ENCODE assay signal across 15 mouse cellular contexts in the genomic region with DNA sequence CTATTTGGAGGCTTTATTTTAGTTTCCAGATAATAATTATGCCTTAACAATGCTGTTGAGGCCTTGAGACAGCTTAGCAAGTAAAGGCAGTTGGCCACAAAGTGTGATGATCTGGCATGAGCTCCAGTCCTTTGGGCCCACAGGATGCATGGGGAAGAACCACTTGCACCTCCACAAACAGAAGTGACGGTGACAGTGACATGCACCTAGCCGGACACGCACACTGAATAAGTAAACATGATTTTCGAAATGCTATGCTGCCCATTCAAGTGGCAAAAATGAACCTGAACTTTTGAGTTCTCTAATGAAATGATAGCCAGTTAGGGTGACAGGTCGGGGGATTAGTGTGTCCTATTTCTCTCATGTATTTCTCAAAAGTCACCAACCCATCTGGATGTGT. TPM values are rescaled to one million over a fixed set of nuclear protein-coding genes. Genes with fewer than 3 reads are reported as not detected.
DNase-seq lines count a peak whose midpoint lies in the region; ATAC-seq lines count a peak whose summit lies in the region.
"Had no signal": no experiment of that assay in that cellular context is flagged by ENCODE, and none has a peak within 500 bp of the region (broad histone marks: within the 10 kb centered on the region; RNA-seq: fewer than 3 reads in every experiment).

No protein-coding gene starts in this region.

- no peaks in the 10 kb centered on the region; the same call in 1 of the 2 replicates for H3K27me3 ChIP-seq in heart, embryonic 11.5 days (ENCODE audit: control insufficient read depth, insufficient read depth, low read length)
- H3K27me3 ChIP-seq in midbrain, embryonic 11.5 days (ENCODE audit: control insufficient read depth, insufficient read depth, low read length) = peaks cover 34% of the 10 kb centered on the region; the same call in 1 of the 2 replicates
- H3K27me3 ChIP-seq in midbrain, embryonic 10.5 days (ENCODE audit: low read depth, poor library complexity, severe bottlenecking) = peaks cover 51% of the 10 kb centered on the region
- H3K27me3 ChIP-seq in hindbrain, embryonic 15.5 days = peaks cover 27% of the 10 kb centered on the region

- 56% methylated on average over 5 of the region's 5 CpGs for WGBS in heart, embryonic 11.5 days (ENCODE audit: insufficient replicate concordance)
- 73% methylated on average over 5 of the region's 5 CpGs for WGBS in midbrain, embryonic 11.5 days
- 82% methylated on average over 5 of the region's 5 CpGs for WGBS in midbrain, embryonic 10.5 days
- WGBS in hindbrain, embryonic 15.5 days = 82% methylated on average over 5 of the region's 5 CpGs

- H3K4me3 ChIP-seq in heart, embryonic 11.5 days (ENCODE audit: low read depth, low read length) = peak overlapping the region; percentile 74
- no peak overlapping the region for H3K4me3 ChIP-seq in midbrain, embryonic 11.5 days (ENCODE audit: low read depth, low read length)
- no peak overlapping the region for H3K4me3 ChIP-seq in midbrain, embryonic 10.5 days
- H3K4me3 ChIP-seq in hindbrain, embryonic 15.5 days = peak overlapping the region; percentile 70
- H3K4me3 ChIP-seq: erythroblast, embryonic 14.5 days had no signal

- peaks cover 3% of the 10 kb centered on the region; the same call in 1 of the 2 replicates for H3K36me3 ChIP-seq in heart, embryonic 11.5 days (ENCODE audit: control insufficient read depth, insufficient read depth, low read length)
- H3K36me3 ChIP-seq in midbrain, embryonic 11.5 days (ENCODE audit: control insufficient read depth, insufficient read depth, low read length) = no peaks in the 10 kb centered on the region
- no peaks in the 10 kb centered on the region for H3K36me3 ChIP-seq in midbrain, embryonic 10.5 days
- no peaks in the 10 kb centered on the region for H3K36me3 ChIP-seq in hindbrain, embryonic 15.5 days
- H3K36me3 ChIP-seq: limb, embryonic 15.5 days had no signal

- H3K4me1 ChIP-seq in heart, embryonic 11.5 days (ENCODE audit: control insufficient read depth, insufficient read depth, low read length) = peaks cover 6% of the 10 kb centered on the region; the same call in 1 of the 2 replicates
- peaks cover 14% of the 10 kb centered on the region for H3K4me1 ChIP-seq in midbrain, embryonic 11.5 days (ENCODE audit: control insufficient read depth, insufficient read depth, low read length)
- H3K4me1 ChIP-seq in midbrain, embryonic 10.5 days = peaks cover 42% of the 10 kb centered on the region
- H3K4me1 ChIP-seq in hindbrain, embryonic 15.5 days (replicated peaks) = peaks cover 24% of the 10 kb centered on the region

- no peaks in the 10 kb centered on the region for H3K9me3 ChIP-seq in heart, embryonic 11.5 days (replicated peaks; ENCODE audit: control insufficient read depth, low read length)
- no peaks in the 10 kb centered on the region for H3K9me3 ChIP-seq in midbrain, embryonic 11.5 days (ENCODE audit: control insufficient read depth, low read length)
- no peaks in the 10 kb centered on the region for H3K9me3 ChIP-seq in midbrain, embryonic 10.5 days (replicated peaks)
- no peaks in the 10 kb centered on the region for H3K9me3 ChIP-seq in hindbrain, embryonic 15.5 days
- H3K9me3 ChIP-seq: limb, embryonic 15.5 days had no signal

- H3K9ac ChIP-seq in heart, embryonic 11.5 days (ENCODE audit: low read depth, low read length) = peak overlapping the region; percentile 12
- H3K9ac ChIP-seq in midbrain, embryonic 11.5 days (ENCODE audit: low read length) = no peak overlapping the region
- H3K9ac ChIP-seq in hindbrain, embryonic 15.5 days = no peak overlapping the region
- H3K9ac ChIP-seq: limb, embryonic 15.5 days had no signal

- 0 out of 2 replicates have a peak overlapping the region, but pooled peaks have one; percentile 3 for H3K27ac ChIP-seq in heart, embryonic 11.5 days (ENCODE audit: low read depth, low read length)
- H3K27ac ChIP-seq in midbrain, embryonic 11.5 days (ENCODE audit: low read depth, low read length) = no peak overlapping the region
- H3K27ac ChIP-seq in midbrain, embryonic 10.5 days (replicated peaks) = no peak overlapping the region
- H3K27ac ChIP-seq in hindbrain, embryonic 15.5 days (replicated peaks) = no peak overlapping the region
- H3K27ac ChIP-seq: limb, embryonic 15.5 days had no signal

- no peak for DNase-seq in heart, postnatal 4 days
- DNase-seq in midbrain, embryonic 11.5 days (ENCODE audit: low spot score, missing footprints) = peak; percentile 73
- no peak for DNase-seq in midbrain, embryonic 10.5 days (ENCODE audit: low spot score)
- DNase-seq in cerebellum, adult 11 months = no peak
- DNase-seq: cerebellum, adult 9-11 months; gastrocnemius, postnatal 25 days; kidney, adult 8-10 months; layer of hippocampus, postnatal 36 days; lung, postnatal 10 days had no signal

- ATAC-seq in heart, embryonic 11.5 days (replicated peaks; ENCODE audit: insufficient number of reproducible peaks, low FRiP score, low TSS enrichment) = no peak
- no peak for ATAC-seq in midbrain, embryonic 11.5 days (ENCODE audit: low FRiP score)
- ATAC-seq in hindbrain, embryonic 15.5 days (ENCODE audit: low FRiP score, low read depth) = no peak
- no peak for ATAC-seq in CD4-positive, CD25-positive, alpha-beta regulatory T cell, adult 4 months

- H3K4me2 ChIP-seq in heart, embryonic 11.5 days = peak overlapping the region; percentile 66
- no peak overlapping the region for H3K4me2 ChIP-seq in midbrain, embryonic 11.5 days
- peak overlapping the region; percentile 78; the same call in 1 of the 2 replicates for H3K4me2 ChIP-seq in hindbrain, embryonic 15.5 days
- H3K4me2 ChIP-seq: limb, embryonic 15.5 days had no signal

RNA-seq across cellular contexts. Expression of a gene that starts 1.8 kb away (rescaled TPM):
- polyA plus RNA-seq in heart, embryonic 11.5 days (2014; fragmentation: Nextera tagmentation; extraction: Ambion mirVana) = 23.2 and 29.9 TPM in 2 replicates
- total RNA-seq in heart, postnatal 4 days (2021) = 10 to 100 TPM; 22.0 to 26.9 TPM
- 2.8 and 4.0 TPM in 2 replicates for polyA plus RNA-seq in midbrain, embryonic 11.5 days (2014; fragmentation: Nextera tagmentation; extraction: Ambion mirVana)
- 3.0 and 3.8 TPM in 2 replicates for polyA plus RNA-seq in midbrain, embryonic 10.5 days (2016; fragmentation: Nextera tagmentation; extraction: Ambion mirVana)
- polyA plus RNA-seq in hindbrain, embryonic 15.5 days (2015; fragmentation: Nextera tagmentation; extraction: Ambion mirVana) = 5.6 and 6.6 TPM in 2 replicates
- under 1 TPM in 1 of 2 experiments, not detected in 1; 0.15 TPM for polyA plus RNA-seq in CD4-positive, CD25-positive, alpha-beta regulatory T cell, adult 4 months (2017; shearing (Covaris generic))
- total RNA-seq: monocyte, adult 5-6 weeks had no signal

RNA-seq across cellular contexts. Expression of a gene that starts 37.7 kb away (rescaled TPM):
- 10.1 and 11.4 TPM in 2 replicates for polyA plus RNA-seq in heart, embryonic 11.5 days (2014; fragmentation: Nextera tagmentation; extraction: Ambion mirVana)
- total RNA-seq in heart, postnatal 4 days (2021) = 1 to 10 TPM; 9.2 TPM
- polyA plus RNA-seq in midbrain, embryonic 11.5 days (2014; fragmentation: Nextera tagmentation; extraction: Ambion mirVana) = 6.4 and 7.3 TPM in 2 replicates
- 6.2 and 6.6 TPM in 2 replicates for polyA plus RNA-seq in midbrain, embryonic 10.5 days (2016; fragmentation: Nextera tagmentation; extraction: Ambion mirVana)
- polyA plus RNA-seq in hindbrain, embryonic 15.5 days (2015; fragmentation: Nextera tagmentation; extraction: Ambion mirVana) = 18.9 and 20.5 TPM in 2 replicates
- polyA plus RNA-seq in CD4-positive, CD25-positive, alpha-beta regulatory T cell, adult 4 months (2017; shearing (Covaris generic)) = 100 to 1,000 TPM; 105 to 122 TPM

Comparison
In these comparisons a context has a peak if more than half of its experiments do, and no peak if none do; other contexts are left out.
1. H3K4me3 ChIP-seq: peak in heart, embryonic 11.5 days (single experiment) and hindbrain, embryonic 15.5 days (single experiment); none in midbrain, embryonic 11.5 days (single experiment) and midbrain, embryonic 10.5 days (single experiment).